Mouse (Mus musculus) embryo, embryonic 9.5 days (tissue): ENCODE results near the gene Gnl1.
"Not testable (repeated sequence)": the region's sequence is repeated elsewhere in the genome, so short reads cannot be mapped to it uniquely, and the experiment has no call there.

Experiments used
- DNase-seq: peaks from one replicate; pipeline ENCODE4 v3.0.0-alpha.2; 2017; ENCODE audit errors: extremely low spot score

Gnl1 gene

GRCm38 (mm10) chr17:36025197-36025596, 45.5 kb downstream of the Gnl1 start:
- no peak for DNase-seq

GRCm38 (mm10) chr17:36025901-36026300, 46.2 kb downstream of the Gnl1 start:
- no peak for DNase-seq

DNA sequence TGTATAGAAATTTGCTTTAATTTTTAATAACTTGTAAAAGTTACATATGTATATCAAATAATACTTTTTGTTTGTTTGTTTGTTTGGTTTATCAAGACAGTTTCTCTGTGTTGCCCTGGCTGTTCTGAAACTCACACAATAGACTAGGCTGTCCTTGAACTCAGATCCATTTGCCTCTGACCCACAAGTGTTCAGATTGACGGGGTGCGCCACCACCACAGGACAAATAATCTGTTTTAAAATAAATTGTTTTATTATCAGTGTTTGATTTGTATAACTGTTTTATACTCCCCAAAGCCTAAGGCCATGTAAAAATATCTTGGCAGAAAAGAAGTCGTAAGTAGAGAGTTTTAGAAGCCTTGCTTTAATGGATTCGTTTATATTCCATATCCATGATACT, 48.0 kb downstream of the Gnl1 start:
- DNase-seq = no peak

GRCm38 (mm10) chr17:36028879-36029619, 49.4 kb downstream of the Gnl1 start:
- no peak for DNase-seq

DNA sequence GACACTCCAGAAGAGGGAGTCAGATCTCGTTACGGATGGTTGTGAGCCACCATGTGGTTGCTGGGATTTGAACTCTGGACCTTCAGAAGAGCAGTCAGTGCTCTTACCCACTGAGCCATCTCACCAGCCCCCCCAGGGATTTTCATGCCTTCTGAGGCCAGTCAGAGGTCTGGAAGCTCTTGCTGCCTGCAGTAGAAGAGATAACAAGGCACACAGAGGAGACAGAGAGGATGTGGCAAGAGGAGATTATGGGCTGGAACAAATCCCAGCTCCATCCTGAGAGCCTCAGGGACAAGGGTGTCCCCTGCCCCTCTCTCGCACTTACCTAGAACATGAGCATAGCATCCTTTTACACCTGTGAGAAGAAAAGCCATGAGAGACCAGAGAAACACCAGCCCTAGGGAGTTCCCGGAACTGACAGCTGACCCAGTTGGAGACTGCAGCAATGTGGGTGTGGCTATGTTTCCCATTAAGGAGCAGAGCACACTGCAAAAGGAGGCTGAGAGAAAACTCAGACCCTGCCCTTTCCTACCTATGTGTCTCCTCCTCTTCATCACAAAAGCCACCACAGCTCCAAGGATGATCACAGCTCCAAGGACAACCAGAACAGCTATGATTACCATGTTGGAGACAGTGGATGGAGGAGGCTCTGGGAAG, 50.5 kb downstream of the Gnl1 start:
- not testable (repeated sequence) for DNase-seq

GRCm38 (mm10) chr17:36030703-36031582, 51.3 kb downstream of the Gnl1 start:
- DNase-seq = not testable (repeated sequence)

GRCm38 (mm10) chr17:36031583-36032331, 52.1 kb downstream of the Gnl1 start:
- peak; percentile 27 for DNase-seq

GRCm38 (mm10) chr17:36032351-36032875, 52.8 kb downstream of the Gnl1 start, which contains the start of gene H2-T23:
H2-T23 (minus strand) TSS chr17:36032855.
- peak; percentile 48 for DNase-seq

DNA sequence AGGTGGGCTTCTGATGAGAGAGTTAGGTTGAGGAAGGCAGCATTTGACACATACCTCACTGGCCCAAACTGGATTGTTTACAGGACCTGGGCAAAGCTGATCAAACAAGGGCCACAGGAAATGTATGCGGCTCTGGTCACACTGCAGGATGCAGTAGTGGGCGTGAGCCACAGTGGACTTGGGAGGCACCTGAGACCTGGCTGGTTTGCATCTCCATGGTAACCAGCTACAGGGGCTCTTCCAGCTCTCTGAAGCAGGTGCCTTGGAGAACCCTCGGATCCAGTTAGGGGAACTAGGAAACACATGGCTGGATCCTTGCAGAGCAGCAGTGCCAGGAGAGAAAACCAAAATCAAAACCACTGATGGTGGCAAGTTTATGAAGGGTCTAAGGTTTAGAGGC, 54.9 kb downstream of the Gnl1 start:
- not testable (repeated sequence) for DNase-seq

GRCm38 (mm10) chr17:36035010-36035638, 55.5 kb downstream of the Gnl1 start:
- DNase-seq = not testable (repeated sequence)

GRCm38 (mm10) chr17:36036126-36036525, 56.5 kb downstream of the Gnl1 start:
- DNase-seq = not testable (repeated sequence)
